Mouse (Mus musculus): ENCODE results near the gene Pcid2.

- TF ChIP-seq CTCF (IDR thresholded peaks at IDR 0.05; ENCODE audit: borderline replicate concordance, control insufficient read depth, extremely low read depth, insufficient read depth, low read length, poor library complexity) = no peak
- TF ChIP-seq POLR2A (IDR thresholded peaks at IDR 0.05; ENCODE audit: control insufficient read depth, extremely low read depth, insufficient read depth, low read length, poor library complexity) = no peak
Observed at GRCm38 (mm10) chr8:13107990-13108638, 2.9 kb upstream of the Pcid2 start.

All from thymus, adult 2 months (tissue).